Mouse (Mus musculus) forebrain, embryonic 16.5 days (tissue): ENCODE results near the gene Ncoa3. TPM values are rescaled to one million over a fixed set of nuclear protein-coding genes. Genes with fewer than 3 reads are reported as not detected.
A peak's percentile ranks its signal among the peaks of the same experiment; 100 is the strongest.

Source experiments
- ATAC-seq: fragments of 200-750 bp; cut with Nextera tagmentation; 2 replicates; pipeline ENCODE4 v1.8.0; 2017; ENCODE audit warnings: mild to moderate bottlenecking, moderate library complexity
- H3K27ac ChIP-seq: fragments of 300-500 bp; sonication (generic); 2 replicates; pipeline ENCODE4 v1.5.1; 2014; ENCODE audit warnings: low read length, control low read depth
- H3K27me3 ChIP-seq: fragments of 300-500 bp; sonication (generic); replicated peaks from 2 replicates; pipeline ENCODE4 v1.6.1; 2014; ENCODE audit warnings: low read length; ENCODE audit not compliant: control insufficient read depth, insufficient read depth
- H3K36me3 ChIP-seq: fragments of 300-500 bp; sonication (generic); 2 replicates; pipeline ENCODE4 v1.6.1; 2014; ENCODE audit not compliant: control insufficient read depth, insufficient read depth
- H3K4me1 ChIP-seq: fragments of 300-500 bp; sonication (generic); replicated peaks from 2 replicates; pipeline ENCODE4 v1.6.1; 2014; ENCODE audit warnings: low read length; ENCODE audit not compliant: control insufficient read depth, insufficient read depth
- H3K4me2 ChIP-seq: fragments of 300-500 bp; sonication (generic); 2 replicates; pipeline ENCODE4 v1.6.1; 2014; ENCODE audit warnings: mild to moderate bottlenecking, low read length, control low read depth
- H3K4me3 ChIP-seq: fragments of 300-500 bp; sonication (generic); replicated peaks from 2 replicates; pipeline ENCODE4 v1.5.1; 2014; ENCODE audit warnings: mild to moderate bottlenecking, low read length, control low read depth
- H3K9ac ChIP-seq: fragments of 300-500 bp; sonication (generic); replicated peaks from 2 replicates; pipeline ENCODE4 v1.6.1; 2014; ENCODE audit warnings: low read depth, low read length, control low read depth
- H3K9me3 ChIP-seq: fragments of 300-500 bp; sonication (generic); 2 replicates; pipeline ENCODE4 v1.6.1; 2016; ENCODE audit warnings: low read length; ENCODE audit not compliant: control insufficient read depth
- WGBS: fragments of 180-500 bp; shearing (Covaris S2); extraction: QIAGEN DNeasy Blood & Tissue Kit; methylation state at CpG from one replicate; pipeline ENCODE4 v1.1.7; 2014; 5-methylcytosine and 5-hydroxymethylcytosine counted together
- polyA plus RNA-seq: library from polyadenylated mRNA; unstranded; fragments of >200 nt; fragmentation: Nextera tagmentation; extraction: Ambion mirVana; gene quantifications from 2 replicates; pipeline ENCODE4 v1.2.1, GENCODE M21; 2015

The Ncoa3 gene
- polyA plus RNA-seq, 1 experiment from 2014 or later: 11.3 TPM

DNA sequence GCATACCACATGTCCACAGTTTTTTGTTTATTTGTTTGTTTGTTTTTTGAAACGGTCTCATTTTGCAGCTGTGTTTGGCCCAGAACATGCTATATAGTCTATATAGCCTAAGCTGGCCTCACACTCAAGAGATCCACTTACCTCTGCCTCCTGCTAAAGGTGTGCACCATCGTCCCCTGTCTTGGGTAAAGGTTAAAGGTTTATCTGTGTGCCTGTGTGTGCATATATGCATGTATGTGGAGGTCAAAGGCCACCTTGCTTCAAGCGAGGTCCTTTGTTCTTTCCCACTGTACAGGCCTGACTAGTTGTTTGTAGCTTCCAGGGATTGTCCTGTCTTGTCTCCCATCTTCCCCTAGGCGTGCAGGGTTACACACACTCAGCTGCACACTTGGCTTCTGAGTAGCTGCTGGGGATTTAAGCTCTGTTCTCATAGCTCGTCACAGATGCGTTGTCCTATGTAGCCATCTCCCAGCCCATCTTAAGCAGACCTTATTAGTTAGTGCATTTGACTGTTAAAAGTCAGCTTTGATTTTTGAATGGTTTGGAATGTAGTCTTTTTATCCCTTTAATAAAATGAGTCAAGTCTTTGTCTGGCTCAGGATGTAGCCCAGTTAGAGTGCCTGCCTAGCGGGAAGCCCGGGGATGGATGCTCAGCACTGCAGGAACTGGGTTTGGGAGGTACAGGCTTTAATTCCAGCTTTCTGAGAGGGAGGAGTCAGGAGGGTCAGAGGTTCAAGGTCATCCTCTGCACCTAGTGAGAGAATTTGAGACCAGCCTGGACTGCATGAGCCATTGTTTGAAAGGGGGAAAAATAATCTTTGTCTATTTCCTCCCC lies 16.3 kb downstream of the Ncoa3 start:
- H3K4me2 ChIP-seq: no peak overlapping the region
- H3K36me3 ChIP-seq: no peaks in the 10 kb centered on the region
- ATAC-seq: no peak
- no peaks in the 10 kb centered on the region for H3K9me3 ChIP-seq
- H3K27me3 ChIP-seq: no peaks in the 10 kb centered on the region
- peak overlapping the region; percentile 78 for H3K27ac ChIP-seq
- H3K4me3 ChIP-seq: no peak overlapping the region
- WGBS: 39% methylated on average over 8 of the region's 8 CpGs
- peaks cover 19% of the 10 kb centered on the region for H3K4me1 ChIP-seq
- H3K9ac ChIP-seq: no peak overlapping the region

GRCm38 (mm10) chr2:166009393-166009947 lies 17.0 kb downstream of the Ncoa3 start:
- 70% methylated on average over 3 of the region's 3 CpGs for WGBS
- H3K4me3 ChIP-seq: no peak overlapping the region
- no peaks in the 10 kb centered on the region for H3K9me3 ChIP-seq
- peak; percentile 69 for ATAC-seq
- H3K4me2 ChIP-seq: no peak overlapping the region
- no peaks in the 10 kb centered on the region for H3K36me3 ChIP-seq
- H3K27ac ChIP-seq: peak overlapping the region; percentile 70
- peaks cover 19% of the 10 kb centered on the region for H3K4me1 ChIP-seq
- no peaks in the 10 kb centered on the region for H3K27me3 ChIP-seq
- H3K9ac ChIP-seq: no peak overlapping the region

GRCm38 (mm10) chr2:166010321-166010720 lies 17.9 kb downstream of the Ncoa3 start:
- Histone ChIP-seq H3K27ac (peak overlapping the region; percentile 66; the same call in 1 of the 2 replicates), H3K9me3 (no peaks in the 10 kb centered on the region), H3K27me3 (no peaks in the 10 kb centered on the region), H3K4me2 (0 out of 2 replicates have a peak overlapping the region, but pooled peaks have one; percentile 19), H3K36me3 (no peaks in the 10 kb centered on the region), H3K4me1 (peaks cover 19% of the 10 kb centered on the region), H3K9ac (no peak overlapping the region), H3K4me3 (no peak overlapping the region)
- ATAC-seq: 0 out of 2 replicates have a peak, but pooled peaks have one; percentile 40
- 48% methylated on average over 12 of the region's 12 CpGs for WGBS

- Histone ChIP-seq H3K27me3 (no peaks in the 10 kb centered on the region), H3K9ac (no peak overlapping the region), H3K9me3 (no peaks in the 10 kb centered on the region), H3K4me1 (peaks cover 19% of the 10 kb centered on the region), H3K27ac (no peak overlapping the region; the same call in 1 of the 2 replicates), H3K36me3 (no peaks in the 10 kb centered on the region), H3K4me3 (no peak overlapping the region), H3K4me2 (no peak overlapping the region)
- no peak for ATAC-seq
- 79% methylated on average over 3 of the region's 3 CpGs for WGBS
Observed at GRCm38 (mm10) chr2:166011422-166011821, 19.0 kb downstream of the Ncoa3 start.

DNA sequence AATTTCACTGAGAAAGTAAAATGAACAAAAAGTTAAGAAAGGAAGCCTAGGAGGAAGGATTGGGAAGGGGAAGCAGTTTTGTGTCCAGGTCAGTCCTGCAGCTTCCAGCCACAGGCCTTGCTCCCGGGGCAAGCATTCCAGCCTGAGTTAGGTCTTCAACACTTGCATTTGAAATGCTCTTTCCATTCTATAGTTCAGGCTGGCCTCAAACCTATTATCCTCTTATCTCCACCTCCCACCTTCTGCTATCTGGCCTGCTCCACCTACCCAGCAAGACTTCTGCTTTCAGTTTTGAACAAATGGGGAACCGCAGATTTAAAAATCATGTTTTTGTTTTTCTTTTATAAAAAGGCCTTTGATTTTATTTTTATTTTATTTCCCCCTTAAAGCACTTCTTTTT lies 19.7 kb downstream of the Ncoa3 start:
- WGBS: 80% methylated on average over 2 of the region's 2 CpGs
- Histone ChIP-seq H3K9ac (no peak overlapping the region), H3K27ac (no peak overlapping the region), H3K9me3 (no peaks in the 10 kb centered on the region), H3K4me2 (no peak overlapping the region), H3K36me3 (no peaks in the 10 kb centered on the region), H3K27me3 (no peaks in the 10 kb centered on the region), H3K4me3 (no peak overlapping the region), H3K4me1 (peaks cover 19% of the 10 kb centered on the region)
- no peak for ATAC-seq

DNA sequence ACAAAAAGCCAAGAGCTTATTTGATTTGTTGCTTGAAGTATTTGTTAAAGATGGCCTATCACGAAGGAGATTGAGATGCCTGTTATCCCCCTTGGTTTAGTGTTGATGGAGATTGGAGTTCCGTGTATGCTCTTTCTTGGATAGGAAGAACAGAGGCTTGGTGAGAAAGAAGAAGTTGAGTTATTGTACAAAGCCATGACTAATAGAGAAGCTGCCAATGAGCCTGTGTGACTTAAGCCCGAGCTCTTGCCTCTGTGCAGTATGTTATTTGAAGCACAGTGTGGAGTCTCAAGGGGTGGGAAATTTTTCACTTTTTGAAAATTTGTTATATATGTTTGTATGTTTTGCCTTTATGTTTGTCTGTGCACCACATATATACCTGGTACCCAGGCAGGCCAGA lies 26.3 kb downstream of the Ncoa3 start:
- Histone ChIP-seq H3K27me3 (no peaks in the 10 kb centered on the region), H3K9ac (no peak overlapping the region), H3K36me3 (no peaks in the 10 kb centered on the region), H3K4me3 (no peak overlapping the region), H3K4me1 (peaks cover 26% of the 10 kb centered on the region), H3K9me3 (no peaks in the 10 kb centered on the region), H3K27ac (no peak overlapping the region), H3K4me2 (no peak overlapping the region)
- no peak for ATAC-seq
- whole genome bisulfite sequencing: 88% methylated on average over 3 of the region's 3 CpGs

DNA sequence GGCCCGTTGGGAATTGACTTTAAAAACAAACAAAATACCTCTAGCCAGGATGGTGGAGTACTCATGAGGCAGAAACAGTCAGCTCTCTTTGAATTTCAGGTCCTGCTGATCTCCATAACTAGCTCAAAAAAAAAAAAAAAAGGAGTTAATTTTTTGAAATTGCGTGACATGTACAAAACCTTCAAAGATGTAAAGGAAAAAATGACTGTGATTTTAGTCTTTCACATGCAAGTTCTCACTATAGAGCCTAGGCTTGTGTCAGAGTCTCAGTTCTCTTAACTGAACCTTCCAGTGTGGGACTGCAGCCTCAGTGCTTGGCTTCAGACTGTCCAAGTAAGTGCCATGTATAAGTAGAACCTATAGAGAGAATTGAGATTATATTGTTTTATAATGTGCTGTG lies 27.6 kb downstream of the Ncoa3 start:
- H3K4me1 ChIP-seq: peaks cover 31% of the 10 kb centered on the region
- no peak for ATAC-seq
- no peaks in the 10 kb centered on the region for H3K9me3 ChIP-seq
- H3K4me3 ChIP-seq: no peak overlapping the region
- no peak overlapping the region for H3K9ac ChIP-seq
- no peak overlapping the region for H3K27ac ChIP-seq
- H3K4me2 ChIP-seq: no peak overlapping the region
- 85% methylated on average over 2 of the region's 2 CpGs for WGBS
- H3K27me3 ChIP-seq: no peaks in the 10 kb centered on the region
- no peaks in the 10 kb centered on the region for H3K36me3 ChIP-seq

- peak overlapping the region; percentile 79 for H3K27ac ChIP-seq
- H3K4me2 ChIP-seq: 0 out of 2 replicates have a peak overlapping the region, but pooled peaks have one; percentile 7
- WGBS: 24% methylated on average over 4 of the region's 4 CpGs
- peaks cover 33% of the 10 kb centered on the region for H3K4me1 ChIP-seq
- H3K36me3 ChIP-seq: no peaks in the 10 kb centered on the region
- peak overlapping the region; percentile 26; the same call in 1 of the 2 replicates for H3K9ac ChIP-seq
- no peak overlapping the region for H3K4me3 ChIP-seq
- peak; percentile 72 for ATAC-seq
- H3K9me3 ChIP-seq: no peaks in the 10 kb centered on the region
- H3K27me3 ChIP-seq: no peaks in the 10 kb centered on the region
Observed at GRCm38 (mm10) chr2:166021073-166021610, 28.7 kb downstream of the Ncoa3 start.

GRCm38 (mm10) chr2:166021642-166022041 lies 29.2 kb downstream of the Ncoa3 start:
- H3K4me1 ChIP-seq: peaks cover 33% of the 10 kb centered on the region

More at GRCm38 (mm10) chr2:166021642-166022041, 29.2 kb downstream of the Ncoa3 start:
- WGBS: 12% methylated on average over 3 of the region's 3 CpGs
- Histone ChIP-seq H3K4me3 (no peak overlapping the region), H3K27me3 (no peaks in the 10 kb centered on the region), H3K4me2 (no peak overlapping the region), H3K36me3 (no peaks in the 10 kb centered on the region), H3K27ac (peak overlapping the region; percentile 29), H3K9me3 (no peaks in the 10 kb centered on the region), H3K9ac (no peak overlapping the region)
- peak; percentile 73 for ATAC-seq
